Mouse (Mus musculus) urinary bladder, postnatal 14 days (tissue): ENCODE data around the gene Glyr1.

ENCODE experiments used
- DNase-seq: peaks from one replicate; pipeline ENCODE4 v3.0.0; 2021; ENCODE audit warnings: low spot score

Glyr1 gene

GRCm38 (mm10) chr16:5011285-5011684 is 38.4 kb downstream of the Glyr1 start:
- DNase-seq, result no peak

GRCm38 (mm10) chr16:5010371-5010935 is 39.2 kb downstream of the Glyr1 start:
- no peak for DNase-seq

GRCm38 (mm10) chr16:5008076-5008475 is 41.6 kb downstream of the Glyr1 start:
- no peak for DNase-seq

- DNase-seq, result no peak
These were observed 42.2 kb downstream of the Glyr1 start for GRCm38 (mm10) chr16:5007492-5007891.

- DNase-seq, result peak; percentile 78
These were observed 42.6 kb downstream of the Glyr1 start, which contains the start of gene Smim22 for GRCm38 (mm10) chr16:5007067-5007466. TSS of gene Smim22 (plus strand) at chr16:5007288.

- DNase-seq, result no peak
These were observed 49.1 kb downstream of the Glyr1 start for GRCm38 (mm10) chr16:5000611-5001010.

GRCm38 (mm10) chr16:4998984-4999383 is 50.7 kb downstream of the Glyr1 start:
- DNase-seq, result no peak

- DNase-seq, result no peak
These were observed 52.1 kb downstream of the Glyr1 start, which contains the start of gene Sept12 for GRCm38 (mm10) chr16:4997553-4997952. TSS of gene Sept12 (minus strand) at chr16:4997852.

GRCm38 (mm10) chr16:4993276-4993675 is 56.4 kb downstream of the Glyr1 start:
- DNase-seq, result no peak

GRCm38 (mm10) chr16:4984717-4985116 is 64.9 kb downstream of the Glyr1 start:
- DNase-seq, result no peak

- peak; percentile 25 for DNase-seq
These were observed 69.8 kb downstream of the Glyr1 start for GRCm38 (mm10) chr16:4979755-4980380.

- no peak for DNase-seq
These were observed 71.2 kb downstream of the Glyr1 start for GRCm38 (mm10) chr16:4978275-4979051.

GRCm38 (mm10) chr16:4976180-4976579 is 73.5 kb downstream of the Glyr1 start:
- DNase-seq, result no peak

GRCm38 (mm10) chr16:4974521-4974920 is 75.1 kb downstream of the Glyr1 start:
- DNase-seq, result no peak

- no peak for DNase-seq
These were observed 78.0 kb downstream of the Glyr1 start for GRCm38 (mm10) chr16:4971626-4972025.

GRCm38 (mm10) chr16:4969055-4969843 is 80.4 kb downstream of the Glyr1 start:
- no peak for DNase-seq

GRCm38 (mm10) chr16:4968426-4968825 is 81.2 kb downstream of the Glyr1 start:
- no peak for DNase-seq

GRCm38 (mm10) chr16:4965392-4966129 is 84.1 kb downstream of the Glyr1 start:
- DNase-seq, result no peak

- no peak for DNase-seq
These were observed 84.8 kb downstream of the Glyr1 start for GRCm38 (mm10) chr16:4964731-4965391.
